Mouse (Mus musculus): ENCODE results near the gene Ugcg.

GRCm38 (mm10) chr4:59175003-59175402 lies 14.1 kb upstream of the Ugcg start:
- TF ChIP-seq EP300 (IDR thresholded peaks at IDR 0.05; ENCODE audit: low read depth): no peak
- TF ChIP-seq CTCF (IDR thresholded peaks at IDR 0.05; ENCODE audit: low read depth): no peak
